Mouse (Mus musculus) heart, embryonic 14.5 days (tissue): Measurements from ENCODE around the gene Dcaf4. TPM values are rescaled to one million over a fixed set of nuclear protein-coding genes. Genes with fewer than 3 reads are reported as not detected.

Experiments
- ATAC-seq: fragments of 200-750 bp; cut with Nextera tagmentation; 2 replicates; pipeline ENCODE4 v1.8.0; 2017; ENCODE audit warnings: low read depth, moderate TSS enrichment; ENCODE audit not compliant: insufficient number of reproducible peaks, insufficient read depth, low FRiP score
- H3K27ac ChIP-seq, 2 experiments: fragments of 200-500 bp in 1 of 2; fragments of 300-500 bp in 1 of 2; sonication (generic) in 1 of 2; replicated peaks in 1 of 2; 2 replicates each; pipeline ENCODE4 v1.5.1; 2012 to 2014; ENCODE audit warnings: low read depth in 2 of 2, low read length in 2 of 2, control low read depth in 1 of 2, mild to moderate bottlenecking in 1 of 2, mixed read lengths in 1 of 2; ENCODE audit not compliant: control insufficient read depth in 1 of 2, insufficient read depth in 1 of 2
- H3K27me3 ChIP-seq: fragments of 300-500 bp; sonication (generic); 2 replicates; pipeline ENCODE4 v1.6.1; 2014; ENCODE audit warnings: mild to moderate bottlenecking, low read length, control low read depth; ENCODE audit not compliant: control insufficient read depth, insufficient read depth
- H3K36me3 ChIP-seq: fragments of 300-500 bp; sonication (generic); 2 replicates; pipeline ENCODE4 v1.6.1; 2014; ENCODE audit warnings: mild to moderate bottlenecking, control low read depth, low read length, mixed read lengths; ENCODE audit not compliant: control insufficient read depth, insufficient read depth
- H3K4me1 ChIP-seq, 2 experiments: fragments of 200-500 bp in 1 of 2; fragments of 300-500 bp in 1 of 2; sonication (generic) in 1 of 2; 2 replicates each; pipeline ENCODE4 v1.6.1; 2012 to 2014; ENCODE audit warnings: low read length in 2 of 2, control low read depth in 1 of 2, mixed read lengths in 1 of 2; ENCODE audit not compliant: control insufficient read depth in 2 of 2, insufficient read depth in 2 of 2
- H3K4me2 ChIP-seq: fragments of 300-500 bp; sonication (generic); 2 replicates; pipeline ENCODE4 v1.6.1; 2014; ENCODE audit warnings: mild to moderate bottlenecking, low read length
- H3K4me3 ChIP-seq, 2 experiments: fragments of 200-500 bp in 1 of 2; fragments of 300-500 bp in 1 of 2; sonication (generic) in 1 of 2; 2 replicates each; pipeline ENCODE4 v1.5.1; 2012 to 2014; ENCODE audit warnings: low read length in 2 of 2, mild to moderate bottlenecking in 2 of 2, control low read depth in 1 of 2, low read depth in 1 of 2, moderate library complexity in 1 of 2; ENCODE audit not compliant: control insufficient read depth in 1 of 2, insufficient read depth in 1 of 2
- H3K9ac ChIP-seq: fragments of 300-500 bp; sonication (generic); 2 replicates; pipeline ENCODE4 v1.6.1; 2014; ENCODE audit warnings: mild to moderate bottlenecking, low read length
- H3K9me3 ChIP-seq: fragments of 300-500 bp; sonication (generic); 2 replicates; pipeline ENCODE4 v1.6.1; 2016; ENCODE audit warnings: low read length, control low read depth; ENCODE audit not compliant: control insufficient read depth
- WGBS: fragments of 180-500 bp; shearing (Covaris S2); extraction: QIAGEN DNeasy Blood & Tissue Kit; methylation state at CpG from one replicate; pipeline ENCODE4 v1.1.7; 2014; 5-methylcytosine and 5-hydroxymethylcytosine counted together
- polyA plus RNA-seq: library from polyadenylated mRNA; unstranded; fragments of >200 nt; fragmentation: Nextera tagmentation; extraction: Ambion mirVana; gene quantifications from 2 replicates; pipeline ENCODE4 v1.2.1, GENCODE M21; 2014

Dcaf4 gene
- polyA plus RNA-seq, 1 experiment from 2014 or later = 27.5 TPM

DNA sequence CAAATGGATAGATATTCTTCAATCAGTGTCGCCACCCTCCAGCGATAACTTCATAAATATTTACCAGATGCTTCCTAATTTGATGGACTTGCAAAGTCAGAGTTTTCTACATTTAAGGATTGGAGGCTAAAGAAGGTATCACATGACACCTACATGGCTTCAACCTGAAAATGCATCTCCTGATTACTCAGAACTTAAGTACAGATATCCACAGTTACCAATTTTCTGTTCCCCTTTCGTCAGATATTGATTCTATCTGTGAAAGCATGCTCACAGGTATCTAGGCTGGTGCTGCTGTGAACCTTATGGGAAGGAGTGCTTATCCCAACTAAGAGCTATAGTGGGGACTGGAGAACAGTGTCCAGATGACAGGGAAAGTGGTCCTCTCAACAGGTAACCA is 42.3 kb downstream of the Dcaf4 start:
- Histone ChIP-seq H3K4me3 (no peak overlapping the region), H3K9ac (no peak overlapping the region), H3K4me2 (no peak overlapping the region), H3K27ac (no peak overlapping the region), H3K36me3 (peaks cover 84% of the 10 kb centered on the region), H3K4me1 (peaks cover 0 to 4% of the 10 kb centered on the region in 2 experiments; a peak in 1 of 4 replicates), H3K27me3 (no peaks in the 10 kb centered on the region), H3K9me3 (no peaks in the 10 kb centered on the region)
- ATAC-seq = no peak
- 92% methylated on average over 3 of the region's 3 CpGs for WGBS

DNA sequence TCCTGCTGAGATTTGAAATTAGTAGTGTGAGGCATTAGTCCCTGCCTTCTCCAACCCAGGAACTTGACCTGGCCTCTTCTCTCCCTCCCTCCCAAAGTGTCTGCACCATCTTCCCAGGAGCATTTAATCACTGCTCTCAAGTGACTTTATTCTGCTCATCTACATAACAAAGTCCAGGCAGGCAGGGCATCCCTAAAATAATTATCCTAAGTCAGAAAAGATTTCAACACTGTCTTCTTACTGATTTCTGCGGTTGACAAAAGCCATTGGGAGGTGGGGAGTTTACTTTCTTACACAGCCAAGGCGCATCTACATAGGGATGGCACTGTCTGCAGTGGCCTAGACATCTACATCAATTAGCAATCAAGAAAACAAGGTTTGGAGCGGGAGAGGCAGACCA is 49.6 kb downstream of the Dcaf4 start:
- Histone ChIP-seq H3K27ac (no peak overlapping the region), H3K4me2 (no peak overlapping the region), H3K9ac (no peak overlapping the region), H3K27me3 (no peaks in the 10 kb centered on the region), H3K4me3 (no peak overlapping the region), H3K9me3 (no peaks in the 10 kb centered on the region), H3K4me1 (no peaks in the 10 kb centered on the region), H3K36me3 (peaks cover 80% of the 10 kb centered on the region)
- no peak for ATAC-seq
- WGBS = 84% methylated on average over 3 of the region's 3 CpGs

DNA sequence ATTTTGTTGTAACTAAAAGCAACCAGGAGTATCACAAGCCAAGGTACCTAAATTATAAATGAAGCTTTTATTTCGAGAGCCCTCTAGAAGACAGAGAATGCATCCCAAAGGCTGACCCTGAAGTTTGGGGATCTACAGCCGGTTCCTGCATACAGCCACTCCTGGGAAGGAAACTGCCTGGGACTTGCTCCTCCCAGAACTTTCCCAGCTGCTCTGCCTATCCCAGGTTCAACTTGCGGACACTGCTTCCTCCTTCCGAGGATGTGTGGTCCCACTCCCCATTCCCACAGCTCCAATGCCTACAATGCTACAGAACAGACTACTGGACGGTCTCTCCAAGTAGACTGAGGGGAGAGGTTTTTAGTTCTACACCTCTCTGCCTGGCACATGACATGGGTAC is 52.5 kb downstream of the Dcaf4 start:
- Histone ChIP-seq H3K27me3 (no peaks in the 10 kb centered on the region), H3K4me2 (no peak overlapping the region), H3K4me1 (no peaks in the 10 kb centered on the region), H3K27ac (no peak overlapping the region), H3K9ac (no peak overlapping the region), H3K36me3 (peaks cover 72% of the 10 kb centered on the region), H3K9me3 (no peaks in the 10 kb centered on the region), H3K4me3 (no peak overlapping the region)
- WGBS = 76% methylated on average over 5 of the region's 5 CpGs
- no peak for ATAC-seq

DNA sequence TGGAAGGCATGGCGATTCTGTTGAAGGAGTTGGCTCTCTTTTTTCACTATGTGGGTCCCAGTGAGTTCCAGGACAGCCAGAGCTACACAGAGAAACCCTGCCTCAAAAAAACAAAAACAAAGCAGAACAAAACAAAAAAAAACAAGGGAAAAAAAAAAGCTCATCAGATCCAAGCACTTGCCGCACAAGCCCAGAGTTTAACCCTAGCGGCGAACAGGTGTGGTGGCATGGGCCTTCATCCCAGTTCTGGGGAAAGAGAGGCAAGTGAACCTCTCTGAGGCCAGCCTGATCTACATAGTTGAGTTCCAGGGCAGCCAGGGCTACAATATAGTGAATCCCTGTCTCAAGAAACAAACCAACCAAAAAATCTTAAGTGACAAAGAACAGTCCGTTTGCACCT is 57.2 kb downstream of the Dcaf4 start:
- H3K9me3 ChIP-seq = no peaks in the 10 kb centered on the region
- H3K4me2 ChIP-seq = no peak overlapping the region
- H3K4me3 ChIP-seq = no peak overlapping the region
- peaks cover 12 to 27% of the 10 kb centered on the region in 2 experiments for H3K4me1 ChIP-seq
- H3K36me3 ChIP-seq = peaks cover 50% of the 10 kb centered on the region
- H3K27ac ChIP-seq = no peak overlapping the region
- H3K27me3 ChIP-seq = no peaks in the 10 kb centered on the region
- ATAC-seq = no peak
- H3K9ac ChIP-seq = no peak overlapping the region
- WGBS = 89% methylated on average over 5 of the region's 5 CpGs

DNA sequence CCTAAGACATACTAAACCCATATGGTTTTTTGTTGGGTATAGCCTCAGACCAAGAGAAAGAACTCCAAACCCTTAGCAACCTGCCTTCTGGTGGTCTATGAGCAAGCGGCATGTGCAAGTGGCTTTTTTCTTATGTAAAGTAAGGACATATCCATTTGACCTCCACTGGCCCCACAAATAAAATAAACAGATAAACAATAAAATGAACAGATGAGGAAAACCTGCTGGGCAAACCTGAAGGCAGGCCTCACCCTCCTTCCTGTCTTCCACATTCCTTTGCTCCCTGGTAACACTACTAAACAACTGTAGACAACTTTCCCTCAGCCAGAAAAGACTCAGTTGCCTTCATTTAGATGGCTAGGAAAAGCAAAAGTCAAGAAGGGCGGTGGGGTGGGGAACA is 58.1 kb downstream of the Dcaf4 start:
- no peaks in the 10 kb centered on the region for H3K27me3 ChIP-seq
- H3K36me3 ChIP-seq = peaks cover 44% of the 10 kb centered on the region
- 0 out of 4 replicates have a peak overlapping the region, but pooled peaks of 1 of the 2 experiments have one; percentile 55 for H3K27ac ChIP-seq
- no peak overlapping the region for H3K9ac ChIP-seq
- H3K4me2 ChIP-seq = no peak overlapping the region
- ATAC-seq = no peak
- peaks cover 12 to 27% of the 10 kb centered on the region in 2 experiments for H3K4me1 ChIP-seq
- 84% methylated on average over 2 of the region's 2 CpGs for WGBS
- H3K9me3 ChIP-seq = no peaks in the 10 kb centered on the region
- H3K4me3 ChIP-seq = no peak overlapping the region

DNA sequence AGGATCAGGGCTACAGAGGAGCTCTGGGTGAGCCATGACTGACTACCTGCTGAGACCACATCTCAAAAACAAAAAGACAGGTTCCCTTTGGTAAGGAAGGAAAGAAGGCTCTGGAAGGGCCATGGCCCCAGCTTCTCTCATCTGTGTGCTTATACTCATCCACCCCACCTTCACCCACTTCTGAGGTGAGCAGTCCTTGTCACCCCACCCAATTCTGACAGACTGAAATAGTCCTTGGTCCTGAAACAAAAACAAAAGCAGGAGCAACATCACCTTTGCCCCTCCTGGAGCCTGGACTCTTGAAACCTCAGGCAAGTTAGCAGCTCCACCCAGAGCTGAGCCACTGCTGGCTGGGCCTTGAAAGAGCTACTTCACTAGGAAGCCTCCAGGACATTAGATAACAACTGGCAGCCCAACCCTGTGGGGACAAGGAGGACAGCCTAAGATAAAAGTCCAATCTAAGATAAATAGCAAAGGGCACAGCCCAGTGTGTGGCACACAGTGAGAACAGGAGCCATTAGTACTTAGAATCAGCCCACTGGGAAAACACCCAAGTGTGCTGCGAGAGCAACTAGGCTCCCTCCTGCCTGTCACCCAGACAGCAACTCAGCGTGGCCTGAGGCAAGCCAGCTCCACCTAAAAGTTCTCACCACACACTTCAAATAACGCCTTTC is 58.8 kb downstream of the Dcaf4 start:
- 9% methylated on average over 3 of the region's 3 CpGs for WGBS
- H3K4me2 ChIP-seq = no peak overlapping the region
- ATAC-seq = peak; percentile 71; the same call in 1 of the 2 replicates
- peaks cover 12 to 27% of the 10 kb centered on the region in 2 experiments for H3K4me1 ChIP-seq
- H3K36me3 ChIP-seq = peaks cover 44% of the 10 kb centered on the region
- H3K27me3 ChIP-seq = no peaks in the 10 kb centered on the region
- no peaks in the 10 kb centered on the region for H3K9me3 ChIP-seq
- H3K4me3 ChIP-seq = no peak overlapping the region
- peak overlapping the region; percentile 14 to 55; a peak in 3 of 4 replicates for H3K27ac ChIP-seq
- H3K9ac ChIP-seq = no peak overlapping the region

DNA sequence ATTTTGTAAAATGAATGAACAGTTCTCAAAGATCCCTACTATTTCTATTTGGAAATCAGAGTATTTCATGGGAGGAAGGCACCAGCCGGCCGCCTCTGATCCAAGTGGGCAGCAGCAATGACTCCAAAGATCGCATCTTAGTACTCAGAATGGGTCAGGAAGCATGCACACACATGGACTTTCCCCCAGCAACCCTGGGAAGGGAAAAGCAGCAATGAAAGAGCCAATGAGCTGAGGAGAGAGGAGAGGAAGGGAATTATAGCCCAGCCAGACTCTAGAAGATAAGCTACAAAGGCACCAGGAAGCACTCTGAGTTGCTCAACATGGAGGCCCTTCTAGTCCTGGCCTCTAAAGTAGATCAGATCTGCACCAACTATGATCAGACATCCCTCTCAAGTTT is 60.0 kb downstream of the Dcaf4 start:
- Histone ChIP-seq H3K27ac (no peak overlapping the region), H3K27me3 (no peaks in the 10 kb centered on the region), H3K4me2 (no peak overlapping the region), H3K9me3 (no peaks in the 10 kb centered on the region), H3K4me3 (no peak overlapping the region), H3K9ac (no peak overlapping the region), H3K4me1 (peaks cover 12 to 27% of the 10 kb centered on the region in 2 experiments), H3K36me3 (peaks cover 34% of the 10 kb centered on the region)
- no peak for ATAC-seq
- 85% methylated on average over 3 of the region's 3 CpGs for WGBS

DNA sequence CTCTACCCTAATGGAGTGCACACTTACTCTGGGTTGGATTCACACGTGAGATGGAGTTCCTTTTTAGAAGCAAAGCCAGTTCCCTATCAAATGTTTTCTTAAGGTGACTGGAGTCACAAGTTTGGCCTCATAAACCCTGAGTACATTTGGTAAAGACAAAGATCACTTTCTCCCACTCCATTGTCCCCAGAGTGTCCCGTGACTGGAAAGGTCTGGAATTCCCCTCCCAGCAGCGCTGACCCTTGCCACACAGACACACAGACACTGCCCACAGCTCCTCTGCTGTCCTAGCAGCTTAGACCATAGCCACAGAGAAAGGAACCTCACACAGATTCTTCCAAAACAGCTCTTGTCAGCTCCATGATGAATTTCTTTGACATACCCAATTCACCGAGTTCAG is 61.8 kb downstream of the Dcaf4 start:
- Histone ChIP-seq H3K9me3 (no peaks in the 10 kb centered on the region), H3K36me3 (peaks cover 33% of the 10 kb centered on the region), H3K4me3 (no peak overlapping the region), H3K27ac (no peak overlapping the region), H3K27me3 (no peaks in the 10 kb centered on the region), H3K9ac (no peak overlapping the region), H3K4me2 (no peak overlapping the region), H3K4me1 (peaks cover 12 to 27% of the 10 kb centered on the region in 2 experiments)
- 77% methylated on average over 4 of the region's 4 CpGs for WGBS
- ATAC-seq = no peak
